Mouse (Mus musculus) adrenal gland, adult 8-10 months (tissue): ENCODE data around the gene Vac14. TPM values are rescaled to one million over a fixed set of nuclear protein-coding genes. Genes with fewer than 3 reads are reported as not detected.

Experiments used
- DNase-seq: peaks from one replicate; pipeline ENCODE4 v3.0.0; 2022
- total RNA-seq, 4 experiments: library from RNA; stranded (reverse); gene quantifications; 2 replicates each; pipeline ENCODE4 v1.2.4; 2022

Gene Vac14
- total RNA-seq, 4 experiments from 2014 or later = 30.9 to 34.8 (median 33.2) TPM

- no peak for DNase-seq
Measured at GRCm38 (mm10) chr8:110750269-110750668, 131.9 kb downstream of the Vac14 start.

DNA sequence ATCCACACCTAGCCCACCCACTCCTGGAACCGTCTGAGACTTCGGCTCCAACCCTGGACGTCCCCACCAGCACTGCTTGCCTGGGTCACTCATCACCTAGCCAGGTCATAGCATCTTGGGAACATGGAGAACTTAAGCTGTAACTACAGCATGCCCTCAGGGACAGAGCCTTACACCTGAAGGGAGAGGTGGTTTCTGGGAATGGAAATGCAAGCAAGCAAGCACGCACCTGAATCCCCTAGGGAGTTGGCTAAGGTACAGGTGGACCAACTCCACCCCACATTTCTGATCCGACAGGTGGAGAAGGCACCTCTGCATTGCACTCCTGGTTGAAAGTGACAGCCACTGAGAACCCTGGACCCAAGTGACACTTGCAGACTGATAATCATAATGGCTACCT lies 133.1 kb downstream of the Vac14 start:
- no peak for DNase-seq

GRCm38 (mm10) chr8:110754713-110755112 lies 136.3 kb downstream of the Vac14 start:
- no peak for DNase-seq

GRCm38 (mm10) chr8:110755511-110756170 lies 137.3 kb downstream of the Vac14 start:
- DNase-seq = no peak

- DNase-seq = no peak
Measured at GRCm38 (mm10) chr8:110756196-110756595, 137.8 kb downstream of the Vac14 start.

- DNase-seq = no peak
Measured at GRCm38 (mm10) chr8:110760280-110760940, 142.0 kb downstream of the Vac14 start.

DNA sequence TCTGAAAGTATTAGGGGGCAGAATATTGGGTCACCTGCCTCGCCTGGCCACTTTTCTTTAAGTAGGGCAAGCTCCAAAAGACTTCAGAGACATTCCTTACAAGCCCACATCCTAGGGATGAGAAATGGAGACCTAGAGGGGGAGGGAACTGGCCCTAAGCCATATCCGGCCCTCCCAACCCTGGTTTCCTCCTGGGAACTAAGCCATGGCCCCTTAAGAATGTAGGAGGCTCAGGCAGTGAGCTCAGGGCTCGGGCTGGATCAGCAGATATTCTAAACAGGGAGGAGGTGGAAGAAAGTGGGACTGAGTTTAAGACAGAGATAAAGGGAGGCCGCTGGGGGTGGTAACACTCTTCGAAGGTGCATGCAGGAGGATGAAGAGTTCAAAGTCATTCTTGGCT lies 142.8 kb downstream of the Vac14 start:
- peak; percentile 40 for DNase-seq

- DNase-seq = no peak
Measured at GRCm38 (mm10) chr8:110761988-110762387, 143.6 kb downstream of the Vac14 start.

DNA sequence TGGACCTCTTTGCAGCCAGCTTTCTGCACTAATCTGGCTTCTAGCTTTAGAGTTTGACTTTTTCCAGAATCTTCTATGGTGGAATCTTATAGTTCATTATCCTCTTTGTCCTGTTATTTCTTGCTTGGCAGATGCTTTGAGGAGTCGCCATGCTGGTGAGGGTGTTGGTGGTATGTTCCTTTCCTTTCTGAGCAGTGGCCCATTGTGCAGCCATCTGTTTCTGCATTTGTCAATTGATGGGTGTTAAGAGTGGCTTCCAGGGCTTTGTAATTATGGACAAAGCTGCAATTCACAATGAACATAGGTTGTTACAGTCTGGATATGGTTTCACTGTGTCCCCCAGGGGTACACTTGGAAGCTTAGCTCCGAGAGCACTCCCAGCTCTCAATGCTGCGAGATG lies 146.3 kb downstream of the Vac14 start:
- no peak for DNase-seq

- no peak for DNase-seq
Measured at GRCm38 (mm10) chr8:110767261-110767660, 148.9 kb downstream of the Vac14 start.

Other genes with a start within 250 kb of the Vac14 start
- gene Mtss1l, start 102.9 kb downstream of the Vac14 start, total RNA-seq = 10 to 100 TPM; 19.5 to 28.8 (median 25.1) TPM
- 100 to 1,000 TPM in 1 of 4 experiments, 10 to 100 TPM in 3; 51.6 to 101 (median 76.5) TPM for gene Il34, start 187.3 kb downstream of the Vac14 start, total RNA-seq
- gene Cog4, start 228.0 kb downstream of the Vac14 start, total RNA-seq = 100 to 1,000 TPM in 1 of 4 experiments, 10 to 100 TPM in 3; 76.3 to 100 (median 88.2) TPM
- 10 to 100 TPM; 68.4 to 87.8 (median 77.1) TPM for gene Sf3b3, start 228.2 kb downstream of the Vac14 start, total RNA-seq